Mouse (Mus musculus): ENCODE results near the gene Susd3.
A peak's percentile ranks its signal among the peaks of the same experiment; 100 is the strongest.

Susd3 gene

GRCm38 (mm10) chr13:49252113-49252512 is 3.6 kb upstream of the Susd3 start:
- Histone ChIP-seq H3K27me3 (ENCODE audit: control insufficient read depth, insufficient read depth, low read length, poor library complexity, severe bottlenecking) (no peaks in the 10 kb centered on the region), H3K36me3 (ENCODE audit: control insufficient read depth, insufficient read depth, low read length, poor library complexity, severe bottlenecking) (no peaks in the 10 kb centered on the region)
- DNase-seq (ENCODE audit: low read depth, low spot score) = no peak

DNA sequence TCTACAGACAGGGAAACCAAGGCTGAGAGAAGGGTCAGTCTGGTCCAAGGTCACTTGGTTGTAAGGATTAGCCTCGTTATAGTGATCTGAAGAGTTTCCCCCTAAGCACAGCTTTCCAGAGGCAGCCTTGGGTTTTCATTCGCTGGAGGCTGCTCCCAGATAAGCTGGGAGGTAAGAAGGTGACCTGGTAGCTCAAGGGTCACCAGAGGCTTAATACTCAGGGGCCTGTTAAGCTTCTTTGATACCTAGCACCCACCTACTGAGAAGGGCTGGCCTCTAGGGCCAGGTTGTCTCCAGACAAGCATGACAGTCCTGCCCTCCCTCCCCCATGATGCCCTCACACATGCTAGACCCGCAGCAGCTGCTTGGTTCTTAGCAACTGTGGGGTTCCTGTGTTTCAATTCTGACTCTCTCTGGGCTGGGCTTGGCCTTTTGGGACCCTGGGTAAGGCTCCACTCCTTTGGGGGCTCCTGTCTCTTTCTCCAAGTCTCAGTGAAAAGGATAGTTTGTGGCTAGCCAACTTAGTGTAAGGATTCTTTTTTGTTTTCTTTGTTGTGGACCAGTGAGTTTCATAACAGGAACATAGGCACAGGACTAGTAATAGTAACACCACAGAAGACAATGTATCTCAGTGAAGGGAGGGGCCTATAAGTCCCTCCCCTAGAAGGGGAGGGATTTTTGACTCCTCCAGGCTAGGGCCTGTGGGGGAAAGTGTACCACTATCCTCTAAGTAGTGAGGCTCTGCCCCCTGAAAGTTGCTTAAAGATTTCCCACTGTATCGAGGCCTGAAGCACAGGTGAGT is 2.4 kb upstream of the Susd3 start:
- Histone ChIP-seq H3K27me3 (ENCODE audit: control insufficient read depth, insufficient read depth, low read length, poor library complexity, severe bottlenecking) (no peaks in the 10 kb centered on the region), H3K36me3 (ENCODE audit: control insufficient read depth, insufficient read depth, low read length, poor library complexity, severe bottlenecking) (no peaks in the 10 kb centered on the region)
- DNase-seq (ENCODE audit: low read depth, low spot score) = peak; percentile 74

GRCm38 (mm10) chr13:49249634-49250033 is 1.1 kb upstream of the Susd3 start:
- no peak for DNase-seq (ENCODE audit: low read depth, low spot score)
- Histone ChIP-seq H3K27me3 (ENCODE audit: control insufficient read depth, insufficient read depth, low read length, poor library complexity, severe bottlenecking) (no peaks in the 10 kb centered on the region), H3K36me3 (ENCODE audit: control insufficient read depth, insufficient read depth, low read length, poor library complexity, severe bottlenecking) (no peaks in the 10 kb centered on the region)

- no peaks in the 10 kb centered on the region for H3K36me3 ChIP-seq (ENCODE audit: control insufficient read depth, insufficient read depth, low read length, poor library complexity, severe bottlenecking)
- H3K27me3 ChIP-seq (ENCODE audit: control insufficient read depth, insufficient read depth, low read length, poor library complexity, severe bottlenecking) = no peaks in the 10 kb centered on the region
- DNase-seq (ENCODE audit: low read depth, low spot score) = peak; percentile 81
These were observed 417 bp upstream of the Susd3 start for GRCm38 (mm10) chr13:49248923-49249322.

DNA sequence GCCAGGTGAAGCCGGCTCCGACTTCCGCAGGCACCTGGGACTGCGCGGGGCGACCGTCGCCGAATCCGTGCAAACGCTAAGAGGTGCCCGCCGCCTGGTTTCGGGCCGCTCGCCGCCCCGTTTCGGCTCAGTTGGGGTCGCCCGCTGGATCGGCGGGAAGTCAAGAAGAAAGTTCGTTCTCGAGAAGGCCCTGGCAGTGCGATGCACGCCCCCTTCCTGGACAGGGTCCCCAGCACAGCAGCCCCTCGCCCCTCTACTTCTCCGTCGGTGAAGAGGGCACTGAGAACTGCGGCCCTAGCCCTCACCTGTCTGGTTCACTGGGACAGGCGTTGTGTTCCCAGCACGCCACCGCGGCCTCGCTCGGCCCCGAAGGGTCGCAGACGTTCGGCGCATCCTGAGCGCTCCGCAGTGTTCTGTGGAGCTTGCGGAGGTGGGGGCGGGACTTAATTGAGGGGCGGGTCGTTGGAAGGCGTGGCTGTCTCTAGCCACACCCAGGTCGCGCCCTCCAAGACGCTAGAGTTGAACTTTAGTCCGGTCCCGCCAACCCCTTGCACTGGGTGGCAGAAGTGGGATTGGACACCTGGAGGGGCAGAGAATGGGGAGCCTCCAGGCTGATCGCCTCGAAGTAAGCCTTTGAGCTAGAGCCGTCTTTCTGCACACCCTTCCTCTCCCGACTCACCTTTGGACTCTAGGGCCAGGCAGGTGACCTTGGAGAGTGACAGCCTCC is 603 bp downstream of the Susd3 start:
- peak; percentile 86 for DNase-seq (ENCODE audit: low read depth, low spot score)
- no peaks in the 10 kb centered on the region for H3K27me3 ChIP-seq (ENCODE audit: control insufficient read depth, insufficient read depth, low read length, poor library complexity, severe bottlenecking)

DNA sequence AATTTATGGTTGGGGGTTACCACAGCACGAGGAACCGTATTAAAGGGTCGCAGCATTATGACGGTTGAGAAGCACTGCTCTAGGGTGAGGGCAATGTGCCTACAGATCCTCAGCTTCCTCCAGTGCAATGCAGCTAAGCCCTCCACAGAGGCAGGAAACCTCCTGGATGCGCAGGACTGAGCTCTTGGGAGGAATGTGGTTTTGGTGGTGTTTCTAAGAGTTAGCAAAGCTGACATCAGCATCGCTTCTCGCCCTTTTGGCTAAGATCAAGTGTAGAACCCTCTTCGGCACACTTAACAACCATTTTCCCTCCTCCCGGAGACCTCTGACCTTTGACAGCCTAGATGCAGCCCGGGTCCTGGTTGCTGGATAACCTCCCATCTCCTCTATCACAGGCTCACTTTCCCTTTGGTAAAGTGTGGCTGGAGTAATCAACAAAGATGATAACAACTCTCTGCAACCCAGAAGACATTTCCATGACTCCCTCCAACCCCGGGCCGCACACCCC is 1.2 kb downstream of the Susd3 start:
- no peak for DNase-seq (ENCODE audit: low read depth, low spot score)
- Histone ChIP-seq H3K36me3 (ENCODE audit: control insufficient read depth, insufficient read depth, low read length, poor library complexity, severe bottlenecking) (no peaks in the 10 kb centered on the region), H3K27me3 (ENCODE audit: control insufficient read depth, insufficient read depth, low read length, poor library complexity, severe bottlenecking) (no peaks in the 10 kb centered on the region)

More for the DNA sequence above, 603 bp downstream of the Susd3 start:
- H3K36me3 ChIP-seq (ENCODE audit: control insufficient read depth, insufficient read depth, low read length, poor library complexity, severe bottlenecking) = no peaks in the 10 kb centered on the region

- no peaks in the 10 kb centered on the region for H3K27me3 ChIP-seq (ENCODE audit: control insufficient read depth, insufficient read depth, low read length, poor library complexity, severe bottlenecking)
- no peak for DNase-seq (ENCODE audit: low read depth, low spot score)
These were observed 1.9 kb downstream of the Susd3 start for GRCm38 (mm10) chr13:49246626-49247025.

DNA sequence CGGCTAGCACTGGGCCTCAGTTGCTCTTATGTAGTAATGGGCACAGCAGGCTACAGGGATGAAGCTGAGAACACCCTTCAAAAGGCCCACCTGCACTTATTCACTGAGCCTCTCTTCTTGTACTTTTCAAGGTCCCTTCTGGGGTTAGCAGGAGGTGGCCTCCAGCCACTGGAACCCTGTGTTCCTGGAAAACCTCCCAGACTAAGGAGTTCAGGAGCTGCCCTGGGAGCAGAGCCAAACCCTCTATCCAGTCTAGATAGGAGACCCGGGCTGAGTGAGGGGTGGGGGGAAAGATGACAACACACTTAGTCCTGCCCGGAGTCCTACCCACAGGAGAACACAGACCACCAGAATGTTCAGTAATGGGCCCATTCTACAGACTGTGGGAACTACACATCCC is 2.5 kb downstream of the Susd3 start:
- Histone ChIP-seq H3K36me3 (ENCODE audit: control insufficient read depth, insufficient read depth, low read length, poor library complexity, severe bottlenecking) (no peaks in the 10 kb centered on the region), H3K27me3 (ENCODE audit: control insufficient read depth, insufficient read depth, low read length, poor library complexity, severe bottlenecking) (no peaks in the 10 kb centered on the region)
- DNase-seq (ENCODE audit: low read depth, low spot score) = no peak

More at GRCm38 (mm10) chr13:49246626-49247025, 1.9 kb downstream of the Susd3 start:
- H3K36me3 ChIP-seq (ENCODE audit: control insufficient read depth, insufficient read depth, low read length, poor library complexity, severe bottlenecking) = no peaks in the 10 kb centered on the region

GRCm38 (mm10) chr13:49245251-49245650 is 3.3 kb downstream of the Susd3 start:
- no peak for DNase-seq (ENCODE audit: low read depth, low spot score)
- H3K27me3 ChIP-seq (ENCODE audit: control insufficient read depth, insufficient read depth, low read length, poor library complexity, severe bottlenecking) = no peaks in the 10 kb centered on the region

GRCm38 (mm10) chr13:49243492-49243891 is 5.0 kb downstream of the Susd3 start:
- no peaks in the 10 kb centered on the region for H3K27me3 ChIP-seq (ENCODE audit: control insufficient read depth, insufficient read depth, low read length, poor library complexity, severe bottlenecking)
- DNase-seq (ENCODE audit: low read depth, low spot score) = no peak
- H3K36me3 ChIP-seq (ENCODE audit: control insufficient read depth, insufficient read depth, low read length, poor library complexity, severe bottlenecking) = peaks cover 3% of the 10 kb centered on the region

More at GRCm38 (mm10) chr13:49245251-49245650, 3.3 kb downstream of the Susd3 start:
- no peaks in the 10 kb centered on the region for H3K36me3 ChIP-seq (ENCODE audit: control insufficient read depth, insufficient read depth, low read length, poor library complexity, severe bottlenecking)

GRCm38 (mm10) chr13:49242321-49243065 is 6.0 kb downstream of the Susd3 start:
- peak; percentile 94 for DNase-seq (ENCODE audit: low read depth, low spot score)
- no peaks in the 10 kb centered on the region for H3K27me3 ChIP-seq (ENCODE audit: control insufficient read depth, insufficient read depth, low read length, poor library complexity, severe bottlenecking)
- H3K36me3 ChIP-seq (ENCODE audit: control insufficient read depth, insufficient read depth, low read length, poor library complexity, severe bottlenecking) = peaks cover 3% of the 10 kb centered on the region

DNA sequence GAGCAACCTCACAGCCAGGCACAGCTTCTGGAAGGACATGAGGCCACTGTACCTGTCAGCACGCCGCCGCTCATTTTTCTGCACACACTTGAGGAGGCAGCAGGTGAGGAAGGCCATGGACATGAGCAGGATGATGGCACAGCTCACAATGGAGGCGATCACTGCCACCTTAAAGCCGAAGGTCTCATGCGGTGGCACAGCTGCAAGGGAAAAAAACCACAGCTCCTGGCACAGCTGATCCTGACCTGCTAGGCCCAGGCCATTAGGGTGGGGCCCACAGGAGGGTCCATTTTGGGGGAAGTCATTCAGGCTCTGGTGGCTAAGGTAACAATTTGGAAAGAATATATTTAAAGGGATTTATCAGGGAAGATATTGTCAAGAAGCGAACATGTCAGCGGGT is 9.8 kb downstream of the Susd3 start:
- no peaks in the 10 kb centered on the region for H3K27me3 ChIP-seq (ENCODE audit: control insufficient read depth, insufficient read depth, low read length, poor library complexity, severe bottlenecking)
- peaks cover 8% of the 10 kb centered on the region for H3K36me3 ChIP-seq (ENCODE audit: control insufficient read depth, insufficient read depth, low read length, poor library complexity, severe bottlenecking)
- no peak for DNase-seq (ENCODE audit: low read depth, low spot score)

DNA sequence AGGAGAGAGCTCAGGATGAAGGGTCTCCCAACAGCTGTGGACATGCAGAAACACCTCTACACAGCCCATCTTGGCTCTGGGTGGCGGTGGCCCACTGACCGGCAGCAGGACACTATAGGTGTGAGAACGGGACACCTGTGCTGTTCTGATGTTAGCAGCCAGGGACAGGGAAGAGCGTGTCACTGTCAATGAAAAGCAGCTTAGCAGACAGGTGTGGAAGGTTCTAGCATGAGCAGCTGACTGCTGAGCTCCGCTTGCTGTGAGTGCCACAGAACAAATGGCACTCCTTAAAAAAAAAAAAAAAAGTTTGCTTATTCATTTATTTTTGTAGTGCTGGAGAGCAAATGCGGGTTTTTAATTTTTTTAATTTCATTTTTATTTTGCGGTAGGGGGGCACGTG is 10.9 kb downstream of the Susd3 start:
- H3K27me3 ChIP-seq (ENCODE audit: control insufficient read depth, insufficient read depth, low read length, poor library complexity, severe bottlenecking) = no peaks in the 10 kb centered on the region
- peaks cover 10% of the 10 kb centered on the region for H3K36me3 ChIP-seq (ENCODE audit: control insufficient read depth, insufficient read depth, low read length, poor library complexity, severe bottlenecking)
- DNase-seq (ENCODE audit: low read depth, low spot score) = no peak

DNA sequence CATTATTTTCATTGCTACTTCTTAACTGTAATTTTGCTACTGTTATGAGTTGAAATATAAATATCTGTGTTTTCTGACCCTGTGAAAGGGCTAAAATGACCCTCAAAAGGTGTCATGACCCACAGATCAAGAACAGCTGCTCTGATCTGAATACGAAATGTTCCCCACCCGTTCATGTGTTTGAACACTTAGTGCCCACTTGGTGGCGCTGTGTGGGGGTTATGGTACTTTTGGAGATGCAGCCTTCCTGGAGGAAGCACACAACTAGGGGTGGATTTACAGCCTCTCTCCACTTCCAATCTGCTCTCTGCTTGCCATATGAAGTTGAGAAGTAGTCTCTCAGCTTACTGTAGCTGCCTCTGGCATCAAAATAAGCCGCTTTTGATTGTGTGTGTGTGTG is 13.8 kb downstream of the Susd3 start:
- H3K27me3 ChIP-seq (ENCODE audit: control insufficient read depth, insufficient read depth, low read length, poor library complexity, severe bottlenecking) = no peaks in the 10 kb centered on the region
- DNase-seq (ENCODE audit: low read depth, low spot score) = peak; percentile 47

More for the DNA sequence above, 13.8 kb downstream of the Susd3 start:
- peaks cover 16% of the 10 kb centered on the region for H3K36me3 ChIP-seq (ENCODE audit: control insufficient read depth, insufficient read depth, low read length, poor library complexity, severe bottlenecking)

Measured in splenic B cell, adult 2 months (primary cell).